Mouse (Mus musculus) lung, adult 2 months (tissue): ENCODE results near the gene Cnpy3.

Experiments
- CTCF ChIP-seq: fragments of 200-500 bp; IDR thresholded peaks from 2 replicates; pipeline ENCODE4 v1.5.1; 2011; ENCODE audit warnings: mild to moderate bottlenecking, low read length, control low read depth; ENCODE audit not compliant: insufficient read depth
- POLR2A ChIP-seq: fragments of 200-500 bp; IDR thresholded peaks from 2 replicates; pipeline ENCODE4 v1.6.1; 2011; ENCODE audit warnings: low read depth, mild to moderate bottlenecking, control low read depth, low read length, borderline replicate concordance; ENCODE audit errors: extremely low read depth

- TF ChIP-seq POLR2A (no peak), CTCF (no peak)
Observed at GRCm38 (mm10) chr17:46767868-46768267, 15.9 kb upstream of the Cnpy3 start.
